Mouse (Mus musculus): ENCODE data around the gene Qk. TPM values are rescaled to one million over a fixed set of nuclear protein-coding genes. Genes with fewer than 3 reads are reported as not detected.
A peak's percentile ranks its signal among the peaks of the same experiment; 100 is the strongest.

The Qk gene
- polyA plus RNA-seq (2016; fragmentation: Nextera tagmentation; extraction: Ambion mirVana): 47.7 and 49.5 TPM in 2 replicates

GRCm38 (mm10) chr17:10319685-10320455 is at the start of gene Qk:
Gene Qk, minus strand, starts transcription at chr17:10319854.
- peak; percentile 93 for DNase-seq (ENCODE audit: low spot score)
- peak within 1 kb of the TSS; percentile 100 for H3K27ac ChIP-seq (replicated peaks)
- H3K9me3 ChIP-seq (replicated peaks): no peaks in the 10 kb centered on the region
- H3K27me3 ChIP-seq (ENCODE audit: low read depth, poor library complexity, severe bottlenecking): no peaks in the 10 kb centered on the region
- peaks cover 10% of the 10 kb centered on the region for H3K36me3 ChIP-seq
- H3K4me3 ChIP-seq: peak within 1 kb of the TSS; percentile 92
- WGBS: under 1% methylated on average over 86 of the region's 86 CpGs
- H3K4me1 ChIP-seq: peaks cover 41% of the 10 kb centered on the region

GRCm38 (mm10) chr17:10367044-10367443 is 47.4 kb upstream of the Qk start:
- WGBS: 83% methylated on average over 5 of the region's 5 CpGs
- no peak for DNase-seq (ENCODE audit: low spot score)
- Histone ChIP-seq H3K9me3 (replicated peaks) (no peaks in the 10 kb centered on the region), H3K4me3 (no peak overlapping the region), H3K27ac (replicated peaks) (no peak overlapping the region), H3K36me3 (no peaks in the 10 kb centered on the region), H3K4me1 (peaks cover 18% of the 10 kb centered on the region), H3K27me3 (ENCODE audit: low read depth, poor library complexity, severe bottlenecking) (no peaks in the 10 kb centered on the region)

- WGBS: 85% methylated on average over 4 of the region's 4 CpGs
- Histone ChIP-seq H3K27me3 (ENCODE audit: low read depth, poor library complexity, severe bottlenecking) (no peaks in the 10 kb centered on the region), H3K27ac (replicated peaks) (no peak overlapping the region), H3K9me3 (replicated peaks) (no peaks in the 10 kb centered on the region), H3K36me3 (no peaks in the 10 kb centered on the region), H3K4me3 (no peak overlapping the region), H3K4me1 (peaks cover 15% of the 10 kb centered on the region)
- DNase-seq (ENCODE audit: low spot score): no peak
These were observed 46.9 kb upstream of the Qk start for GRCm38 (mm10) chr17:10366577-10366976.

- H3K4me1 ChIP-seq: peaks cover 19% of the 10 kb centered on the region
- no peaks in the 10 kb centered on the region for H3K27me3 ChIP-seq (ENCODE audit: low read depth, poor library complexity, severe bottlenecking)
- H3K9me3 ChIP-seq (replicated peaks): no peaks in the 10 kb centered on the region
- no peaks in the 10 kb centered on the region for H3K36me3 ChIP-seq
- DNase-seq (ENCODE audit: low spot score): no peak
- no peak overlapping the region for H3K4me3 ChIP-seq
- WGBS: 69% methylated on average over 13 of the region's 13 CpGs
- no peak overlapping the region for H3K27ac ChIP-seq (replicated peaks)
These were observed 46.1 kb upstream of the Qk start for GRCm38 (mm10) chr17:10365501-10366482.

GRCm38 (mm10) chr17:10363151-10363550 is 43.5 kb upstream of the Qk start:
- H3K36me3 ChIP-seq: no peaks in the 10 kb centered on the region
- 87% methylated on average over 3 of the region's 3 CpGs for WGBS
- H3K9me3 ChIP-seq (replicated peaks): no peaks in the 10 kb centered on the region
- no peaks in the 10 kb centered on the region for H3K27me3 ChIP-seq (ENCODE audit: low read depth, poor library complexity, severe bottlenecking)
- no peak for DNase-seq (ENCODE audit: low spot score)
- no peak overlapping the region for H3K4me3 ChIP-seq
- no peak overlapping the region for H3K27ac ChIP-seq (replicated peaks)
- H3K4me1 ChIP-seq: peaks cover 33% of the 10 kb centered on the region

- peaks cover 46% of the 10 kb centered on the region for H3K4me1 ChIP-seq
- H3K27ac ChIP-seq (replicated peaks): no peak overlapping the region
- H3K36me3 ChIP-seq: no peaks in the 10 kb centered on the region
- WGBS: 92% methylated on average over 7 of the region's 7 CpGs
- no peak for DNase-seq (ENCODE audit: low spot score)
- no peak overlapping the region for H3K4me3 ChIP-seq
- no peaks in the 10 kb centered on the region for H3K9me3 ChIP-seq (replicated peaks)
- no peaks in the 10 kb centered on the region for H3K27me3 ChIP-seq (ENCODE audit: low read depth, poor library complexity, severe bottlenecking)
These were observed 42.2 kb upstream of the Qk start for GRCm38 (mm10) chr17:10361882-10362291.

GRCm38 (mm10) chr17:10360738-10361137 is 41.1 kb upstream of the Qk start:
- DNase-seq (ENCODE audit: low spot score): no peak
- H3K4me1 ChIP-seq: peaks cover 52% of the 10 kb centered on the region
- no peaks in the 10 kb centered on the region for H3K36me3 ChIP-seq
- H3K9me3 ChIP-seq (replicated peaks): no peaks in the 10 kb centered on the region
- H3K27ac ChIP-seq (replicated peaks): 0 out of 2 replicates have a peak overlapping the region, but pooled peaks have one; percentile 23
- WGBS: 82% methylated on average over 4 of the region's 4 CpGs
- no peak overlapping the region for H3K4me3 ChIP-seq
- H3K27me3 ChIP-seq (ENCODE audit: low read depth, poor library complexity, severe bottlenecking): no peaks in the 10 kb centered on the region

- peaks cover 52% of the 10 kb centered on the region for H3K4me1 ChIP-seq
- WGBS: 68% methylated on average over 14 of the region's 14 CpGs
- H3K9me3 ChIP-seq (replicated peaks): no peaks in the 10 kb centered on the region
- H3K27me3 ChIP-seq (ENCODE audit: low read depth, poor library complexity, severe bottlenecking): no peaks in the 10 kb centered on the region
- no peak overlapping the region for H3K4me3 ChIP-seq
- DNase-seq (ENCODE audit: low spot score): no peak
- no peaks in the 10 kb centered on the region for H3K36me3 ChIP-seq
- H3K27ac ChIP-seq (replicated peaks): peak overlapping the region; percentile 42; the same call in 1 of the 2 replicates
These were observed 39.8 kb upstream of the Qk start for GRCm38 (mm10) chr17:10359466-10359865.

- Histone ChIP-seq H3K36me3 (no peaks in the 10 kb centered on the region), H3K27me3 (ENCODE audit: low read depth, poor library complexity, severe bottlenecking) (no peaks in the 10 kb centered on the region), H3K9me3 (replicated peaks) (no peaks in the 10 kb centered on the region), H3K27ac (replicated peaks) (peak overlapping the region; percentile 74), H3K4me3 (no peak overlapping the region), H3K4me1 (peaks cover 52% of the 10 kb centered on the region)
- 77% methylated on average over 12 of the region's 12 CpGs for WGBS
- DNase-seq (ENCODE audit: low spot score): no peak
These were observed 37.7 kb upstream of the Qk start for GRCm38 (mm10) chr17:10357348-10357747.

- no peak for DNase-seq (ENCODE audit: low spot score)
- WGBS: 53% methylated on average over 6 of the region's 6 CpGs
- no peak overlapping the region for H3K4me3 ChIP-seq
- peak overlapping the region; percentile 33; the same call in 1 of the 2 replicates for H3K27ac ChIP-seq (replicated peaks)
- H3K9me3 ChIP-seq (replicated peaks): no peaks in the 10 kb centered on the region
- H3K4me1 ChIP-seq: peaks cover 52% of the 10 kb centered on the region
- no peaks in the 10 kb centered on the region for H3K36me3 ChIP-seq
- H3K27me3 ChIP-seq (ENCODE audit: low read depth, poor library complexity, severe bottlenecking): no peaks in the 10 kb centered on the region
These were observed 36.6 kb upstream of the Qk start for GRCm38 (mm10) chr17:10356294-10356693.

GRCm38 (mm10) chr17:10355746-10356145 is 36.1 kb upstream of the Qk start:
- peak overlapping the region; percentile 33; the same call in 1 of the 2 replicates for H3K27ac ChIP-seq (replicated peaks)

GRCm38 (mm10) chr17:10338286-10338685 is 18.6 kb upstream of the Qk start:
- Histone ChIP-seq H3K27me3 (ENCODE audit: low read depth, poor library complexity, severe bottlenecking) (no peaks in the 10 kb centered on the region), H3K27ac (replicated peaks) (peak overlapping the region; percentile 78), H3K4me1 (peaks cover 75% of the 10 kb centered on the region), H3K9me3 (replicated peaks) (no peaks in the 10 kb centered on the region), H3K36me3 (no peaks in the 10 kb centered on the region), H3K4me3 (no peak overlapping the region)
- no peak for DNase-seq (ENCODE audit: low spot score)
- WGBS: 82% methylated on average over 10 of the region's 10 CpGs

More at GRCm38 (mm10) chr17:10355746-10356145, 36.1 kb upstream of the Qk start:
- no peaks in the 10 kb centered on the region for H3K9me3 ChIP-seq (replicated peaks)
- no peaks in the 10 kb centered on the region for H3K36me3 ChIP-seq
- no peaks in the 10 kb centered on the region for H3K27me3 ChIP-seq (ENCODE audit: low read depth, poor library complexity, severe bottlenecking)
- peaks cover 47% of the 10 kb centered on the region for H3K4me1 ChIP-seq
- DNase-seq (ENCODE audit: low spot score): no peak
- H3K4me3 ChIP-seq: no peak overlapping the region
- 45% methylated on average over 8 of the region's 8 CpGs for WGBS

Data from midbrain, embryonic 10.5 days (tissue).